Mouse (Mus musculus) ovary, postnatal 10 days (tissue): ENCODE measurements around the gene Rsf1.

Source experiments
- DNase-seq: peaks from one replicate; pipeline ENCODE4 v3.0.0; 2022; ENCODE audit warnings: low spot score

Rsf1 gene

DNA sequence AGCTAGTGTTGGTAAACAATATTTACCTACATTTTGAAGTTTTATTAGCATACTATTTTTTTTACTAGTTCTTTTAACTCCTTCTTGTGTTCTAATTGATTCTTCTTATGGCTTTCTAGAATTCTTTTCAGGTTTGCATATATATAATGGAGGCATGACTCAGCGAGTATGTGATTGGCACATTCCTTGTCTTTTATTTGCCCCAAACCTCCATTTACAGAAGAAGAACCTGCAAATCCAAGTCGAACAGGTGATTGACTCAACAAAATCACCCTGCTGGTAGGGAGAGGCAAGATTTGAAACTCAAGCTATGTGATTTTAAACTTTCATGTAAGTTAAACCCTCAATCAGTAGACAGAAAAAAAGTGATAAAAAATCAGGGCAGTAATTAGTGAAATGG is 51.6 kb downstream of the Rsf1 start:
- DNase-seq: no peak

DNA sequence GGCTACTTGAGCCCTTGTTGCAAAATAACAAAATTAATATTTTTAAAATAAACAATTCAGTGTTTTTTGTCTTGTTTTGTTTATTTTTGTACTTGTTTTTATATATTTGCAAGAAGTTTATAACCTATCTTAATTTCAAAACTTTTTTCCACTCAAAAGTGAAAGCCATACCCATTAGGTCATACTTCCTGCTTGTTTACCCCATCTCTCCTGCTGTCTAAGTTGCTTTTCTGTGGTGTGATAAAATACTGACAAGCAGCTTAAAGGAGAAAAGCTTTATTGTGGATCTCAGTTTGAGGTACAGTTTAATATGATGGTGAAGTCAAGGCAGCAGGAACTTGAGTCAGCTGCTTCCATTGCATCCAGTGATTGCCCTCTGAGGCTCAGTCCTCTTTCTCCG is 53.2 kb downstream of the Rsf1 start:
- DNase-seq: no peak

DNA sequence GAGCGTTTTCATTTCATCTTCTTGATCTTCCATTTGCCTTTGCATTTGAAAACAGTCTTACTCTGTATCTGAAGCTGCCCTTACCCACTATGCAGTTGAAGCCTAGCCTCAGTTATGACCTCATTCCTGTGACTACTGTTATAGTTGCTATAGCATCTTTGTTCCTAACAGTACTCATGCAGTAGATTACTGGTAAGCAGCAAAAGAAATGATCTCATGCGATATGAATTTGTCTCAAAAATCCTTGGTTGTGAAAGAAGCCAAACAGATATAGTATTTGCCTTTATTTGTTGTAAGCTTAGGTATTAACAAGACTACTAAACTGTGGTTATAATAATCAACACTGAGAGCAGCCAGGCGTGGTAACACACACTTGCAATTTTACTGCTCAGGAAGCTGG is 65.4 kb downstream of the Rsf1 start:
- DNase-seq: no peak

DNA sequence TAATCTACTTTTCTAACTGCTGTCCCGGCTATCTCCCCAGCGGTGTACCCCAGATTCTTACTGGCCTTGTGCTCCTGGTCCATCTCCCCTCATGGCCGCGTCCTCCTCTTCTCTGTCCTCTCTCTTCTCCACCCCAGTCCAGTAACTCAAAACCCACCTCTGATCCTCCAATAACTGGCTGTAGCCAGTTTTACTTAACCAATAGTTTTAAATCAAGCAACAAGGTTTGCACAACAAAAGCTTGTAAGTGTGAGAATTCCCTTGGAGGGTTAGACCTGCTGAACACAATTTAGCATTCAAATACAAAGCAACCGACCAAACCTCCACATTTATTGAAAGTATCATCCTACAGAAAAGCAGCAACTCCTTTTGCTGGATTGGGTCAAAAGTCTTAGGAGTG is 68.0 kb downstream of the Rsf1 start:
- DNase-seq: no peak

DNA sequence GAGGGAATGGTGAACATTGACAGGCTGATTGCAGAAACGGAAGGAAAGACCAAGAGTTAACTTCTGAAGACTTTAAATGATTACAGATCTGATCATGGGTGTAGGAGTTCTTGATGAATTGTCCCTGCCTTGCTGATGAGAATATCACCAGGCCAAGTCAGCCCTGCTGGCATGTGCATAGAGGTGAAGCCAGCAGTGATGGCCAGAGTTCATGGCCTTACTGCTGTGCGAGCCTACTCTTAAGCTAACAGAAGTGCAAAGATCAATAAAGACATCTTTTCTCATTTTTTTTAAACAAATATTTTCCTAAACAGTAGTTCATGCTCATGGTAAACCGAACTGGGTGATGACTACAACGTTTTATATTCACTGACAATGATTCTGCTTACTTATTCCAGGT is 71.0 kb downstream of the Rsf1 start:
- no peak for DNase-seq

GRCm38 (mm10) chr7:97656144-97656543 is 76.5 kb downstream of the Rsf1 start:
- no peak for DNase-seq

- DNase-seq: no peak
Measured at GRCm38 (mm10) chr7:97661634-97662033, 81.9 kb downstream of the Rsf1 start.

- no peak for DNase-seq
Measured at GRCm38 (mm10) chr7:97679239-97679638, 99.5 kb downstream of the Rsf1 start.

DNA sequence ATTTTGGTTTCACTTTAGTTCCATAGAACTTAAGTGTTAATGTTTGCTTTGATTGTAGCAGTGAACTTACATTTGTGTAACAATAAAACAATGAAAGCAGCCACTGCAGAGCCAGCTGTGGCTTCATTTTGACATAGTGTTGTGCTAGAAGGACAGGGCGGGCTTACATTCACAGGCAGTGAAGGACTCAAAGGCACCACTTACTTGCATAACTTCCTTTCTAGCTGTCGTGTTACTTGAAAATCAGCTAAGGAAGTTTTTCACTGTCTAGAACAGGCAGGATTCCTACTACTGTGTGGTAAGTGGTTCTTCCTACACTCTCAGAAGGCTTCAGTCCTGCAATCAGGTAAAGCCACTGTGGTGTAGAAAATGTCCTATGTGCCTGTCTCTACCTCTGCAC is 108.1 kb downstream of the Rsf1 start:
- DNase-seq: no peak

DNA sequence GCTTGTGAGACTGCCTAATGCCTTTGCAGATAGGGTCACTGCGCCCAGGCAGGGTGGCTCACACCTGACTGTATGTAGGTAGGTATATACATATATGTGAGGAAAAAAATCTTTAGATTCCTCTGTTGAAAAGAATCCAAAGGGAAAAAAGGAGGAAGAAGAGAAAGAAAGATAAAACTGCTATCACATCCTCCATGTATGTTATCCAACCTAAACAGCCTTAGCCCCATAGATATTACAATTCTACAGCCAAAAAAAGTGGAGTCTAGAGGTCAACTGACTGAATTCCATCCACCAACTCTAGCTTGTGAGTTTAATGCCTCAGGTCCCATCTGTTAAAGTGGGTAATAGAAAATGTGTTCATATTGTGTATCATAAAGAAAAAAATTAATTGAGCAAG is 115.8 kb downstream of the Rsf1 start:
- DNase-seq: no peak

- DNase-seq: no peak
Measured at GRCm38 (mm10) chr7:97696133-97696505, 116.4 kb downstream of the Rsf1 start.

DNA sequence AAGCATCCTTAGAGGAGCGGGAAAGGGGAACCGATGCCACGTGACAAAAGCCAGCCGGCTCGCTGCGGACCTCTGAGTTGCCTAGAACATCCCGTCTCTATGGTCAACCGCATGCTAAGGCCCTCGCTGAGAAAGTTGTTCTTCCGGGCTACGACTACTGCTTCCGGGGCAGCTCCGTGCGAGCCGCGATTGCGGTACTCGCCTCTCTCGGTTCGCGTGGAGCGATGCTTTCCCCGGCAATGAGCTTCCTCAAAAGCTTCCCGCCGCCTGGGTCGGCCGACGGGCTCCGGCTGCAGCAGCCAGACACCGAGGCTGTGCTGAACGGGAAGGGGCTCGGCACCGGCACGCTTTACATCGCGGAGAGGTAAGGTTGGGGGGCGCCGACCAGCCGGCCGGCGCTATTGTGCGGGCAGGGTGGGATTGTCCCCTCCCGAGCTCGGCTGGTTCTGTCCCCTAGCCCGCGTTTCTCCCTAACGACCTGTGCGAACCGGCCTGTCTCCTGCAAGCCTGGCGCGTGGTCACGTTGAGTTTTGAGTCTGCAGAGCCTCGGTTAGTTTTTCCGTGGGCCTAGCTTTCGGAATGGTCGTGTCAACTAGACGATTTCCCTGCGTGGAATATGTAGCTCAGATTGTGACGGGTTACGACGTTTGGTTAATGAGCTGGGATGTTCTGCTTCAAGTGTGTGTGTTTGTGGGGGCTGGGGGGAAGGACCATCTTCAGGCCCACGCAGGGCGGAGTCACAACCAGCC is 117.0 kb downstream of the Rsf1 start, which contains the start of gene Clns1a:
Gene Clns1a, plus strand, starts transcription at position 129 of the 749 bp plus-strand sequence.
- peak; percentile 79 for DNase-seq

- DNase-seq: no peak
Measured at GRCm38 (mm10) chr7:97700173-97700572, 120.5 kb downstream of the Rsf1 start.

DNA sequence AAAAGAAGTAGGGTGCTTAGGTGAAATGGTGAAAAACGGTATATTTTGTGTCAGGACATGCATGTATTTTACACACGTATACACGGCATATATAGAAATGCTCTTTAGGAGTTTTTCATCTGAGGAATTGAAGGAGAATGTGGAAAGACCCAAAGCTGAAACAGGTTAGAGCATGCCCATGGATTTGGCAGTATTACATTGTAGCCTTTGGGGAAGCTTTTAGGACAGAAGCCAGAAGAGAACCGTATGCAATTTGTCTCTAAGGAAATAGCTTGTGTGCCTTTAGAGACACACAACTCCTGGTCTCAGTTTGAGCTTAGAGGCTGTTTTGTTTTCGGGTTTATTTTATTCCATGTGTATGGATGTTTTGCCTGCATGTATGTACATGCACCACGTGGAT is 121.4 kb downstream of the Rsf1 start:
- no peak for DNase-seq

DNA sequence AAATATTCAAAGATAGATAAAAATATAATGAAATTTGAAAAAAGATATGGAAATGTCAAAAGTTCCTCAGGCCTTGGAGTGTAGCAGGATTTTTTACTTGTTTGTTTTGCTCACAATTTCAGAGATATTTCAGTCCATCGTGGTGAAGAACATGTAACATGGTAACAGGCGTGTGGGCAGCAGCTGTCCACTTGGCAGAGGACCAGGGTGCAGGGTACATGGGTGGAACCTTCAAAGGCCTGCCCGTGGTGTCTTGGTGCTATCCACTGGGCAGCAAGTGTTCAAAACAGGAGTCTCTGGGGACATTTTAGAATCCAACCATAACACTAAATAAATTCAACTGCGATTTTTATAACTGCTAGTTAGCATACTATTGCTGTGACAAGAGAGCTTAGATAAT is 127.4 kb downstream of the Rsf1 start:
- no peak for DNase-seq

- no peak for DNase-seq
Measured at GRCm38 (mm10) chr7:97707809-97708208, 128.1 kb downstream of the Rsf1 start.

DNA sequence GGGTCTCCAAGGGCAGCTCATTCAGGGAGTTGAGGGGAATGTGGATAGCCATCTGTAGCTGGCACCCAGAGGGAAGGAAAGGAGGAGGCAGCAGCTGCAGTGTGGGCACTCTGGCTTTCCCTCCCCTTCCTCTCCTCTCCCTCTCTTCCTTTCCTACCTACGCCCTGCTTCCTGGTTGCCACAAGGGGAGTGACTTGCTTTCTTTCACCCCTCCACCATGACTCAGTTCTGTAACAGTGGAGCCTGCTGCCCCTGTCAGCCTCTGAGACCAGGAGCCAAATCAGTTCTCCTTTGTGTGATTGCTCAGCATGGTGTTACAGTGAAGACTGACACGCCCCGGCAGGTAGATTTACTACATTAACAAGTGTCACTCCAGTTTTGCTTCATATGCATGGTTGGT is 129.5 kb downstream of the Rsf1 start:
- DNase-seq: no peak

DNA sequence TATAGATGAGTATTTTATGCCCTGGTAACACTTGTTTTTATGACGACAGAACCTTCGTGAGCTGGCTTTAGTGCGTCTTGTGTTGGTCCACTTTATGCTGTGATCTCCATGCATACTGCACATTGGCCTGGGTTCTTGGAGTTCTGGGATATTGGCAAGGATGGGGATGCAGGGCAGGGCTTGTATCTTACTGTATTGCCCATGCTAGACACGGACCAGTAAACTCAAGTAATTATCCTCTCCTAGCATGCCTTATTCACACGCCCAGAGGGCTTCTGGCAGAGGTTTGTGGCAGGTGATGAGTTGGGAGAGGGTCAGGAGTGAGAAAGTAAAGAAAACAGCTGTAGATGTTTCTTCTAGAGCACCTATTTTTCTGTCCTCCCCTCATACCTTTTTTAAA is 135.0 kb downstream of the Rsf1 start:
- DNase-seq: no peak

- DNase-seq: no peak
Measured at GRCm38 (mm10) chr7:97717326-97717725, 137.6 kb downstream of the Rsf1 start.

DNA sequence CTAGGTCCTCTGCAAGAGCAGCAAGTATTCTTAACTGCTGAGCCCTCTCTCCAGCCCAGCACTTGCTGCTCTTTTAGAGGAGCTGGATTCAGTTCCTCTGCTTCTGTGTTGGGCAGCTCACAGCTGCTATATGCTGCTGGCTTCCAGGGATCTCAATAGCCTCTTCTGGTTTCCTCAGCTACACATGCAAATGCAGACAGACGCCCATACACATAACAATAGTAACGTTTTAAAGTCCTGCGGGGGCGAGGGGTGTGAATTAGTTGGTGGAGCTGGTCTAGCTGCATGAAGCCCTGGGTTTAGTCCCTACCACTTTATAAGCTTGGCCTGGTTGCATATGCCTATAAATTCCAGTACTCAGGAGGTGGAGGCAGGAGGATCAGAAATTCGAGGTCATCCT is 139.4 kb downstream of the Rsf1 start:
- DNase-seq: no peak

DNA sequence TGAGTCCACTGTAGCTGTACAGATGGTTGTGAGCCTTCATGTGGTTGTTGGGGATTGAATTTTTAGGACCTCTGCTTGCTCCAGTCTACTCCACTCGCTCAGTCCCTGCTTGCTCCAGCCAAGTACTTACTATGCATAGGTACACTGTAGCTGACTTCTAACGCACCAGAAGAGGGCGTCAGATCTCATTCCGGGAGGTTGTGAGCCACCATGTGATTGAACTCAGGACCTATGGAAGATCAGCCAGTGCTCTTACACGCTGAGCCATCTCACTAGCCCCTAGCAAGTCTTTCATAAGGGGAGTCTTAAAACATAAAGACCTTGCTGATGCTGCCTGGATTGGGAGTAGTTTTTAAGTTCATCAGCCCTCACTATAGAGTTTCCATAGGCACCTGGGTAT is 140.4 kb downstream of the Rsf1 start:
- no peak for DNase-seq

DNA sequence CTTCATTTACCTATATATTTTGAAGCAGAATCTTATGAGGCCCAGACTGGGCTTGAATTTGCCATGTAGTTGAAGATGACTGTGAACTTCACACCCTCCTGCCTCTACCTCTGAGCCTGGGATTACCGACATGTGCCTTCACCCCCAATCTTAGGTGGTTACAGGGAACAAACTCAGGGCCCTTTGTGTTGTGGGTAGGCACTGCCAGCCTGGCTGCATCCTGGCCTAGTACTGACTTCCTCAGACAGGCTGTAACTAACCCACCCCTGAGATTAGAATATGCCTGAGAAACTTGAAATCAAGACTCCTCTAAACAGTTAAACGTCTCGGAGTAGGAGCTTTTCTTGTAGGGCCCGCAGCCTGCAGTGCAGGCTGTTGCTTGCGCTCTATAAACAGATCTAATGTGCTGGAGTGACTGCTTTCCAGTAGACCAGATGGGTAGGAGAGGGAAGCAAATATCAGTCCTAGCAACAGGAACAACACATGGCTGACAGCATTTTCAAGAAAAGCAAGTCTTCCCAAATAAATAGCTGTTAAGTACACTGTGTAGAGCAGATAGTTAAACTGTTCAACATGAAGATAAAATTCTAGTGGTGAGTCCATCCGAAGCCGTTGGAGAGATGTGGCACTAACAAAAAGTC is 142.7 kb downstream of the Rsf1 start:
- DNase-seq: no peak

DNA sequence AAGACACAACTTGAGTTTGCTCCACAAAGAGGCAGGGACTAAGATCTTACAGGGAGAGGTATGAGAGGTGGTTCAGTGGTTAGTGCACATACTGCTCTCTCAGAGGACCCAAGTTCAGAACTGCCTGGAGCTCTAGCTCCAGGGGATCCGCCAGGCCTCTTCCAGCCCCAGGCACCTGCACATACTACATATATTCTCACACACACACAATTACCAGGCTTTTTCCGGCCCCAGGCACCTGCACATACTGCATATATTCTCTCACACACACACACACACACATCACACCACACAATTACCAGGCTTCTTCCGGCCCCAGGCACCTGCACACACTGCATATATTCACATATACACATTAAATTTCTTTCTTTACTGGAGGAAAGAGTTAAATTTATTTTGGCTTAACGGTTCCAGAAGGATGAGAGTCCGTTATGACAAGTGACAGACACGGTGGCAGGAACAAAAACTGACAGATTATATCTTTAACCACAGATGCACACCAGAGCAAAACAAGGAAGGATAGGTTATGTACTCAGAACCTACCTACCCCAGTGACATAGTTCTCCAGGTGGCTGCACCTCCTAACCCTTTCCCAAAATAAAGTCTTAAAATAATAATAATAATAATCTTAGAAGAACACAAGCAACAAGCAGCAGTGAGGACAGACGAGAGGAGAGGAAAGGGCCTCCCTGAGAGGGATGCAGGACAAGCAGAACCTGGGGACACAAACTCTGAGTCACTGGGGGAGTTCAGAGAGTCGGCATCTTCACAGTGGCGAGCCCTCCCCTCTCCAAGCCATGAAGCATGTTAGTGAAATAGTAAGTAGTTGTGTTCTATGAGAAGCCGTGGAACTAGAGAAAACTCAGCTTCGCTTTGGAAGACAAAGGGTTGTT is 144.2 kb downstream of the Rsf1 start:
- no peak for DNase-seq
